ENCODE assay signal across 26 mouse cellular contexts in the genomic region with DNA sequence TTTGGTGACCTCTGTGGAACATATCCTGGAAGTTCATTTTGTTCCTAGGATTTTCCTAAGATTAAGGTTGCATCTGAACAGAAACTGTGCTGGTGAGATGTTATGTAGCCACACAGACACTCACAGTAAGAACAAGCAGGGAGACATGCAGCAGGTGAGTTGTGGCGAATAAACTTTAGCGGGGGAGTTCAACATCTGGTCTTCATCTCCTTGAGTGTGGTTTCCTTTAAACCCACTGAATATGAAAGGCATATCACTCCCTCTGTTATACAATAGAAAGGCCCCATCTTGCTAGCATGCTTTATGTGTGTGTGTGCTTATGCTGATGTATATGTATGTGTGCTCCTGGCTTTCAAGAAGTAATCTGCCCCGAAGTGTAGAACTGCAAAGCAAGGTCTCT.
DNase-seq lines count a peak whose midpoint lies in the region; ATAC-seq and TF ChIP-seq lines count a peak whose summit lies in the region.
"Had no signal": no experiment of that assay in that cellular context is flagged by ENCODE, and none has a peak within 500 bp of the region (broad histone marks: within the 10 kb centered on the region; RNA-seq: fewer than 3 reads in every experiment).

No protein-coding gene starts in this region.

- no peak for ATAC-seq in heart, embryonic 13.5 days (ENCODE audit: extremely low read depth, insufficient number of reproducible peaks, low FRiP score, low TSS enrichment)
- no peak for ATAC-seq in midbrain, embryonic 13.5 days
- no peak for ATAC-seq in midbrain, postnatal 0 days (ENCODE audit: low FRiP score)
- ATAC-seq in embryonic facial prominence, embryonic 14.5 days (ENCODE audit: low read depth) = no peak
- ATAC-seq in limb, embryonic 13.5 days (ENCODE audit: low FRiP score, low read depth) = peak; percentile 63; the same call in 1 of the 2 replicates
- ATAC-seq: CD4-positive, CD25-positive, alpha-beta regulatory T cell, adult 4 months; intestine, embryonic 15.5 days had no signal

- no peak overlapping the region for H3K4me2 ChIP-seq in heart, embryonic 13.5 days
- H3K4me2 ChIP-seq in midbrain, embryonic 13.5 days (replicated peaks) = no peak overlapping the region
- no peak overlapping the region for H3K4me2 ChIP-seq in midbrain, postnatal 0 days (ENCODE audit: low read depth, low read length, poor library complexity, severe bottlenecking)
- no peak overlapping the region for H3K4me2 ChIP-seq in embryonic facial prominence, embryonic 14.5 days (ENCODE audit: low read depth, low read length)
- no peak overlapping the region for H3K4me2 ChIP-seq in limb, embryonic 13.5 days (replicated peaks)
- H3K4me2 ChIP-seq: intestine, embryonic 15.5 days had no signal

- no peak for TF ChIP-seq CTCF in midbrain, postnatal 0 days (IDR thresholded peaks at IDR 0.05)

- no peaks in the 10 kb centered on the region for H3K27me3 ChIP-seq in heart, embryonic 13.5 days (replicated peaks)
- H3K27me3 ChIP-seq in midbrain, embryonic 13.5 days = no peaks in the 10 kb centered on the region
- H3K27me3 ChIP-seq in midbrain, postnatal 0 days (ENCODE audit: insufficient read depth, low read length) = no peaks in the 10 kb centered on the region
- H3K27me3 ChIP-seq in embryonic facial prominence, embryonic 14.5 days (replicated peaks; ENCODE audit: control insufficient read depth, insufficient read depth, low read length) = no peaks in the 10 kb centered on the region
- no peaks in the 10 kb centered on the region for H3K27me3 ChIP-seq in limb, embryonic 13.5 days
- H3K27me3 ChIP-seq: forebrain, embryonic 15.5 days; intestine, embryonic 15.5 days had no signal

- H3K4me3 ChIP-seq in heart, embryonic 13.5 days = no peak overlapping the region
- no peak overlapping the region for H3K4me3 ChIP-seq in midbrain, embryonic 13.5 days (replicated peaks)
- no peak overlapping the region for H3K4me3 ChIP-seq in midbrain, postnatal 0 days (ENCODE audit: low read depth, low read length)
- no peak overlapping the region for H3K4me3 ChIP-seq in embryonic facial prominence, embryonic 14.5 days (ENCODE audit: low read depth, low read length)
- no peak overlapping the region for H3K4me3 ChIP-seq in limb, embryonic 13.5 days
- H3K4me3 ChIP-seq: forebrain, embryonic 15.5 days; hindbrain, embryonic 10.5 days; intestine, embryonic 15.5 days had no signal

- WGBS in heart, embryonic 13.5 days = 71% methylated on average over 3 of the region's 3 CpGs
- WGBS in midbrain, embryonic 13.5 days = 88% methylated on average over 3 of the region's 3 CpGs
- 86% methylated on average over 3 of the region's 3 CpGs for WGBS in midbrain, postnatal 0 days
- 42% methylated on average over 3 of the region's 3 CpGs for WGBS in embryonic facial prominence, embryonic 14.5 days
- WGBS in limb, embryonic 13.5 days = 42% methylated on average over 3 of the region's 3 CpGs

- H3K9ac ChIP-seq in heart, embryonic 13.5 days = no peak overlapping the region
- no peak overlapping the region for H3K9ac ChIP-seq in midbrain, embryonic 13.5 days (replicated peaks)
- no peak overlapping the region for H3K9ac ChIP-seq in midbrain, postnatal 0 days (replicated peaks; ENCODE audit: low read length, poor library complexity, severe bottlenecking)
- H3K9ac ChIP-seq in embryonic facial prominence, embryonic 14.5 days (ENCODE audit: low read depth, low read length) = no peak overlapping the region
- no peak overlapping the region for H3K9ac ChIP-seq in limb, embryonic 13.5 days
- H3K9ac ChIP-seq: forebrain, embryonic 15.5 days; intestine, embryonic 15.5 days; liver, embryonic 14.5 days had no signal

- peak overlapping the region; percentile 61; the same call in 1 of the 2 replicates for H3K27ac ChIP-seq in heart, embryonic 13.5 days (replicated peaks)
- H3K27ac ChIP-seq in midbrain, embryonic 13.5 days = 0 out of 2 replicates have a peak overlapping the region, but pooled peaks have one; percentile 10
- H3K27ac ChIP-seq in midbrain, postnatal 0 days (ENCODE audit: low read depth, low read length) = no peak overlapping the region
- no peak overlapping the region for H3K27ac ChIP-seq in embryonic facial prominence, embryonic 14.5 days (replicated peaks; ENCODE audit: low read depth, low read length)
- H3K27ac ChIP-seq in limb, embryonic 13.5 days = no peak overlapping the region
- H3K27ac ChIP-seq: hindbrain, embryonic 10.5 days; hindbrain, postnatal 0 days; intestine, embryonic 15.5 days; kidney, postnatal 0 days; liver, embryonic 14.5 days had no signal

- H3K4me1 ChIP-seq in heart, embryonic 13.5 days = peaks cover 14% of the 10 kb centered on the region
- H3K4me1 ChIP-seq in midbrain, embryonic 13.5 days (replicated peaks) = peaks cover 25% of the 10 kb centered on the region
- peaks cover 6% of the 10 kb centered on the region; the same call in 1 of the 2 replicates for H3K4me1 ChIP-seq in midbrain, postnatal 0 days (ENCODE audit: insufficient read depth, low read length)
- 0 out of 2 replicates have a peak, but pooled peaks cover 11% of the 10 kb centered on the region for H3K4me1 ChIP-seq in embryonic facial prominence, embryonic 14.5 days (ENCODE audit: control insufficient read depth, insufficient read depth, low read length)
- H3K4me1 ChIP-seq in limb, embryonic 13.5 days = peaks cover 15% of the 10 kb centered on the region
- H3K4me1 ChIP-seq: intestine, embryonic 15.5 days had no signal

- no peaks in the 10 kb centered on the region for H3K9me3 ChIP-seq in heart, embryonic 13.5 days
- H3K9me3 ChIP-seq in midbrain, embryonic 13.5 days = no peaks in the 10 kb centered on the region
- H3K9me3 ChIP-seq in midbrain, postnatal 0 days (ENCODE audit: low read length) = no peaks in the 10 kb centered on the region
- H3K9me3 ChIP-seq in embryonic facial prominence, embryonic 14.5 days (ENCODE audit: control insufficient read depth, low read length) = no peaks in the 10 kb centered on the region
- H3K9me3 ChIP-seq in limb, embryonic 13.5 days = no peaks in the 10 kb centered on the region
- H3K9me3 ChIP-seq: forebrain, embryonic 15.5 days; hindbrain, embryonic 10.5 days; intestine, embryonic 15.5 days had no signal

- no peaks in the 10 kb centered on the region for H3K36me3 ChIP-seq in heart, embryonic 13.5 days
- no peaks in the 10 kb centered on the region for H3K36me3 ChIP-seq in midbrain, embryonic 13.5 days
- no peaks in the 10 kb centered on the region for H3K36me3 ChIP-seq in midbrain, postnatal 0 days (ENCODE audit: insufficient read depth, low read length)
- H3K36me3 ChIP-seq in embryonic facial prominence, embryonic 14.5 days (ENCODE audit: control insufficient read depth, insufficient read depth, low read length) = no peaks in the 10 kb centered on the region
- H3K36me3 ChIP-seq in limb, embryonic 13.5 days = no peaks in the 10 kb centered on the region
- H3K36me3 ChIP-seq: forebrain, embryonic 15.5 days; hindbrain, embryonic 10.5 days; intestine, embryonic 15.5 days had no signal

- DNase-seq in heart, adult 8-10 months (ENCODE audit: low spot score) = no peak
- DNase-seq in midbrain, postnatal 0 days (ENCODE audit: low spot score) = no peak
- peak; percentile 2 for DNase-seq in embryonic facial prominence, embryonic 14.5 days (ENCODE audit: low spot score)
- no peak for DNase-seq in lung, postnatal 10 days
- DNase-seq in gastrocnemius, postnatal 10 days = no peak
- DNase-seq: adrenal gland, postnatal 14 days; cerebellum, adult 11-12 months; cerebellum, adult 9-11 months; kidney, adult 8-10 months; kidney, postnatal 4 days; liver; lung, adult 2 months; right cerebral cortex, postnatal 25 days; spleen, adult 18-20 months; thymus, adult 2 months; thymus, postnatal 36 days had no signal

Comparison
In these comparisons a context has a peak if more than half of its experiments do, and no peak if none do; other contexts are left out.
1. H3K27ac ChIP-seq: peak in heart, embryonic 13.5 days (single experiment) and midbrain, embryonic 13.5 days (single experiment); none in midbrain, postnatal 0 days (single experiment), embryonic facial prominence, embryonic 14.5 days (single experiment) and limb, embryonic 13.5 days (single experiment).